Mouse (Mus musculus): ENCODE measurements around the gene Nt5dc2. TPM values are rescaled to one million over a fixed set of nuclear protein-coding genes. Genes with fewer than 3 reads are reported as not detected.

Nt5dc2 gene
- total RNA-seq, 4 experiments from 2014 or later, result 0.32 to 1.1 (median 0.74) TPM

DNA sequence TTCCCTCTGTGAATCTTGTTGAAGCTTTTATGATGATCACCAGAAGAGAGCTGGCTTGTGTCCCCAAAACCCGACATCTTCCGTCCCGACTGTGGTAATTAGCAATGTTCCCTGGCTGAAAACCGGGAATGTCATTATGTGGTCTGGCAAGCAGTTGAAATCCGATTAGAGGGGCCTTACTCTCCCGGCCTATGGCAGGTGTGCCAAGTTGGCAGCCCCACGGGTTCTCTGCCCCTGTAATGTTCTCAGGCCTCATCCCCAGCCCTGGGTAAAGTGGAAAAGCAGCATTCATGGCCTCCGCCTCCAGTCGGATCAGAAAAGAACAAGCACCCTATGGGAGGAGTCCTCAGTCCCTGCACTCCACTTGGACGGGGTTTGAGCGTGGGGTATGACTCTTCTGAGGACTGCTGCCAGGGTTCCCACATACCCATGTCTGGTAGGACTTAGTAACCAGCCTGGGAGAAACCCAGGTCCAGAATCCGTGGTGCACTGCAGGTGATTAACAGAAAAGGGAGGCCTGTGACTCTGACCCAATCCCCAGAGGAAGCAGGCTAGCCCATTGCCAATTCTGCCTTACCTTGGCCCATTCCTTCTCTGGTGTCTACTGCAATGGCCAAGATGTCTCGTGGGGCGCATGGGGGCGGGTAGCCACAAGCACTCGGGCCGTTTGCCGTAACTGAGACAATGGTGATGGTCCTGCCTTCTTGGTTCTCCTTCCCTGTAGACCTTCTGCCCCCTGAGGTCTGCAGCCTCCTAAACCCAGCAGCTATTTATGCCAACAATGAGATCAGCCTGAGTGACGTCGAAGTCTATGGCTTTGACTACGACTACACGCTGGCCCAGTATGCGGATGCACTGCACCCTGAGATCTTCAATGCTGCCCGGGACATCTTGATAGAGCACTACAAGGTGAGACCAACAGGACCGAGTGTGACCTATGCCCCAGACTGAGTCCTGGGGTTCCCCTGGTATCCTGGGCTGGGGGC is 3.5 kb downstream of the Nt5dc2 start:
- DNase-seq (ENCODE audit: low spot score in 2 of 2), result no peak

DNA sequence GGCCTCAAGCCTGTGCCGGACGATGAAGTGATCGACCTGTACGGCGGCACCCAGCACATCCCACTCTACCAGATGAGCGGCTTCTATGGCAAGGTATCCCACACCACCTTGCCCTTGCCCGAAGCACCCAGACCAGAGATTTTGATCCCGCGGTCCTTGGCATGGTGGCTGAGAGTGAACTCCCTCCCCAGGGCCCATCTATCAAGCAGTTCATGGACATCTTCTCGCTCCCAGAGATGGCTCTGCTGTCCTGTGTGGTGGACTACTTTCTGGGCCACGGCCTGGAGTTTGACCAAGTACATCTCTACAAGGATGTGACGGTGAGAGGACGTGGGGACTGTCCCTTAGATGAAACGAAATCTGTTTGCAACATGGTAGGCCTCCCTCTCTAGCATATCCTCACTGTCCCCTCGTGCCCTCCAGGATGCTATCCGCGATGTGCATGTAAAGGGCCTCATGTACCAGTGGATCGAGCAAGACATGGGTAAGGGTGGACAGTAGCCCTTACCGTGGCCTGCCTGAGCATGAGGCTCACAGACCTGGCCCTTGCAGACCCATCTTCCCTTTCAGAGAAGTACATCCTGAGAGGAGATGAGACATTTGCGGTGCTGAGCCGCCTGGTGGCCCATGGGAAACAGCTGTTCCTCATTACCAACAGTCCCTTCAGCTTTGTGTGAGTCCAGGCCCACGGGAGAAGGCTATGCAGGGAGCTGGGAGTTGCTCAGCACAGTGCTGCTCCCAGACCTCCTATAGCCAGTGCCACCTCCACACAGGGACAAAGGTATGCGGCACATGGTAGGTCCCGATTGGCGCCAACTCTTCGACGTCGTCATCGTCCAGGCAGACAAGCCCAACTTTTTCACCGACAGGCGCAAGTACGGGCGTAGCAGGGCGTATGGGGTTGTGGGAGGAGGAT is 4.9 kb downstream of the Nt5dc2 start:
- no peak for DNase-seq (ENCODE audit: low spot score in 2 of 2)

DNA sequence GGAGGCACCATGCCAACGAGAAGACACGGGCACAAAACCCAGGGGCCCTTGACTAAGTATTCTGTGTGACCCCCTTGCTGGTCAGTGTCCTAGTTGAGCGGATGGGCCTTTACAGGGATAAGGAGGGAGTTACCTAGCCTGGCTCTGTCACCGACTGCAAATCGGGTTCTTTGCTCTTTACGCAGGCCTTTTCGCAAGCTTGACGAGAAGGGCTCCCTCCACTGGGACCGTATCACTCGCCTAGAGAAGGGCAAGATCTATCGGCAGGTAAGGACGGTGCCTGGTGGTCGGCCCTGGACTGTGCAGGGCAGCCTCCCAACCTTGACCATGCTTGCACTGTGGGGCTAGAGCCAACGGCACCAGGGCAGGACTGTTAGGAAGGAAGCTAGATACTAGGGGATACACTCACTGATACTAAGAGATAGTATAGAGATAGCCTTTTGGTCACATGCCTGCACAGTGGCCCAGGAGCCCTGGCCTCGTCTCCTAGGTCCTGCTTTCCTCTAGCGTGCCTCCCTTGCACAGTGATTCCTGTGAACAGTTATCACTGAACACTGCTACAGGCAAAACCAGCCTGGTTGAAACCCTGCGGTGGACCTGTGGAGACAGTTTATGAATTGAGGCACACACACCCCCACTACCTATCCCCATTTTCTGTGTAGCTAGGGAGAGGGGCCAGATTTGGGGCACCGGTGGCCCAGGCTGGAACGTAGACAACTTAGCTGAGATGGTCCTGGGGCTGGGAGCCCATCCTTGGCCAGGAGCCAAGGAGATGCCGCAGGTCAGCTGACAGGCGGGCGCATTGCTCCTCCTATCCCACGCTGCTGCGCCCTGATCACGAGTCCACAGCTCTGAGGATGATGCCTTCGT is 5.8 kb downstream of the Nt5dc2 start:
- DNase-seq (ENCODE audit: low spot score in 2 of 2), result no peak

DNA sequence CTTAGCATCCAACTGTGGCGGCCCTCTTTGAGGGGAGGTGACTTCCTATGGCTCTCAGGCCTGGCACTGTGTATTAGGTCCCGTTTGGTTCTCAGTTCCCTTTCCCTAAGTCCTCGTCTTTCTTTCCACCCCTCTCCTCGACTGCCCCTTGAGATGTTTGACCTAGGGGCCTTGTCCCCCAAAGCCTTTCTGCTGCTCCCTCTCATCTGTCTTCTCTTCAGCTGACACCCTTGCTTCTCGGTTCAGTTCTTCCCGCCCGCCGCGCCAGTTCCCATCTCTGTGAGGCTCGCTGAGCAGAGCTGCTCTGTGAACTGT is 6.4 kb downstream of the Nt5dc2 start:
- DNase-seq (ENCODE audit: low spot score in 2 of 2), result no peak

DNA sequence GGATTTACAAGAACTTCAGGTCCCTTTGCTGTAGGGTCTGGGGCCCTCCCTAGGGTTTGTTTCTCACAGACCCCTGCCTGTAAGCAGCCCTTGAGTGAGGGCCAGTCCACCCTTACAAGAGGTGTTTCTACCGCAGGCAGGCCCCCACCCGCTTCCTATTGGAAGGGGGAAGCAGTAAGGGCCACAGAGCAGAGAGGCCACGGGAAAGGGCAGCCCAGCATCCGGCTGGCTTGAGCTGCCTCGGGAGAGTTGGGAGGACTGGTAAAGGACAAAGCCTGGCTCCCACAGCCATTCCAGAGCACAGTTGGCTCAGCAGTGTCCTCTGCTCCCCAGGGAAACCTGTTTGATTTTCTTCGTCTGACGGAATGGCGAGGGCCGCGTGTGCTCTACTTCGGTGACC is 6.9 kb downstream of the Nt5dc2 start:
- DNase-seq (ENCODE audit: low spot score in 2 of 2), result no peak

DNA sequence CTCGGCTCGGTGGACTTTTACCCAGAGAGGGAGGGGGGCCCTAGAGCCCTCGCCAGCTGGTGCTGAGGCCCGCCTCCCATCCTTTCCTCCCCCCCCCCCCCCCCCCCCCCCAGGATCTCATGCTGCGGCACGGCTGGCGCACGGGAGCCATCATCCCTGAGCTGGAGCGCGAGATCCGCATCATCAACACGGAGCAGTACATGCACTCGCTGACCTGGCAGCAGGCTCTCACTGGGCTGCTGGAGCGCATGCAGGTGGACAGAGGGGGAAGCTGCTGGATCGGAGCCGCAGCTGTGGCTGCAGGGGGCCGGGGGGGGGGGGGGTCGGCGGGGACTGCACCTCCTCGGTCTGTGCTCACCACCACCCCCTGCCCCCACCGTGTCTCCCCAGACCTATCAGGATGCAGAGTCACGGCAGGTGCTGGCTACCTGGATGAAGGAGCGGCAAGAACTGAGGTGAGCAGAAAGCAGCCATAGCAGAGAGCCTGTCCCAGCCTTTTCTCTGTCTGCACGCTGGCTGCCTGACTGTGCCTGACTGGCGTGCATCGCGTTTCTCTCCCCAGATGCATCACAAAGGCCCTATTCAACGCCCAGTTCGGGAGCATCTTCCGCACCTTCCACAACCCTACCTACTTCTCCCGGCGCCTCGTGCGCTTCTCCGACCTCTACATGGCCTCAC is 7.5 kb downstream of the Nt5dc2 start:
- DNase-seq (ENCODE audit: low spot score in 2 of 2), result no peak

DNA sequence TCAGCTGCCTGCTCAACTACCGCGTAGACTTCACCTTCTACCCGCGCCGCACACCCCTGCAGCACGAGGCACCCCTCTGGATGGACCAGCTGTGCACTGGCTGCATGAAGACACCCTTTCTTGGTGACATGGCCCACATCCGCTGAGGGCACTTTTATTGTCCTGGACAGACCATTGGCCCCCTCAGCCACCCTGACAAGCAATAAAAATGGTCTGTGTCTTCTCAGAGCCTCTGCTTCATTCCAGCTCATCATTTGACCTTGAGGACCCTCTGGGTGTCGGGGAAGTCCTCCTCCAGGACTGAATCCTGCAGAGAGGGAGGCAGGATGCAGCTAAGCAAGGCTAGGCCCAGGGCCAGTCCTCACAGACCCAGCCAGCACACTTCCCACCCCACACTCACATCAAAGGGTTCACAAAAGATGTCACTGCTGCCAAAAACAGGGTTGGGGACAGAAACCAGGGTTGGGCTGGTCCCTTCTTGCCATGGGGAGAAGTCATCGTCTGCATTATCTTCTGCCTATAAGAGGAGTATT is 8.1 kb downstream of the Nt5dc2 start:
- no peak for DNase-seq (ENCODE audit: low spot score in 2 of 2)

DNA sequence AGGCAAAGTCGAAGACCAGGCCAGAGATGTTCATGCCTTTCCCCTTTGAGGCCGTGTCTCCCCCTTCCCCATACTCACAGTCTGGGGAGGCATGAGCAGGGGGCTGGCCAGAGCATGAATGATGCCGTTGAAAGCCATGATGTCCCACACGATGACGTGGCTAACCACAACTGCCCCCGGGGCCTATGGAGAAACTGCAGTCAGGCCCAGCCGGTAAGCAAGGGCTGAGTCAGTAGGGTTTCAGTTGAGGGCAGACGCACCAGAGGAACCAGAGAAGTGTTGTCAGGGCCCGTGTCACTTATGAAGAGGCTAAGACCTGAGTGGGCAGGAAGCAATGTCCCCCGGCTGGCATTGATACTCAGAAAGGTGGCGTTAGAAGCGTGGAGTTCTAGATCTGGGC is 8.8 kb downstream of the Nt5dc2 start:
- DNase-seq (ENCODE audit: low spot score in 2 of 2), result no peak

DNA sequence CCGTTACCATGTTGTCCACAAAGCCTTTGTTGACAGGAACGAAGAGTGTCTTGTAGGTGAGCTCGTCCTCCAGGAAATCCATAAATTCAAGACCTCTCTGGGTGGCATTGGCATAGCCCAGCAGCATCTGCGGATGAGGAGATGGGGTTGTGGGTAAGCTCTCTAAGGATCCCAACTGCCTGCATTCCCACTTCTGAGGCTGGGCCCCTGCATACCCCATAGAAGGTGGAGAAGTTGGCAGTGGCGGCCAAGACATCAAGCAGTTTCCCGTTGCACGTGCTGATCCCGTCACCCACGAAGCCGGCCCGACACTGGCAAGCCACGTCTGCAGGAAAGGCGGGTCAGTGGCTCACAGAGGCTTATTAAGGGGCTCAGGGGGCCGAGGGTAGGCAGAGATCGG is 9.3 kb downstream of the Nt5dc2 start:
- no peak for DNase-seq (ENCODE audit: low spot score in 2 of 2)

DNA sequence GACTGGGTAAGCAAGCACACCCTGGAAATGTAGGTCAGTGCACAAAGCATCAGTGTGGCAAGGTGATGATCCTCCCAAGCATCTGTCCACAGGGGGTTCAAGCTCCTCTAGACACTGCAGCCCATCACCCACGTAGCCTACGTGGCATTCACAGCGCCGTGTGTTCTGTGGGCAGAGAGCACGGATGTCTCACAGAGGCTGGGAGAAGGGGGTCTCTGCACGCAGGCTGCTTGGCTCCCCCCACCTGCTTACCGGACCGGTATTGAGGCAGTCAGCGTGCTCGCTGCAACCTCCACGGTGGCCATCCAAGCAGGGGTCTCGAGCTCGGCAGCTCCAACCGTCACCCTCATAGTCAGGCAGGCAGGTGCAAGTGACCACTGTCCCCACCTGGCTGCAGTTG is 10.2 kb downstream of the Nt5dc2 start:
- no peak for DNase-seq (ENCODE audit: low spot score in 2 of 2)

DNA sequence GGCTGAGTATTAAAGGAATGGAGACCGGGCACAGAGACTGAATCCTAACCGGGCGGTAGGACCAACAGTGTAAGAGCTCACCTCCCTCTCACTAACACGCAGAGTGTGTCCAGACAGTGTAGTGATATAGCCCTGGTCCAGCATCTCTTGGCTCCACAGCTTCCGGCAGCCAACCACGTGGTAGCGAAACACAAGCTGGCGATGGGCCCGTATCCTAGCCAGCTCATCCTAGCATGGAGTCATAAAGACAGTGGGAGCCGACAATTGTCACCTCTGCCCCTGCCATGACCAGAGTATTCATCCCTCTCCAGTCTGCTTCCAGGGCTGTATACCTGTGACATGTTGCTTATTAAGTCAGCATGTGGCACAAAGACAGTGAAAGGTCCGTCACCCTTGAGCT is 14.8 kb downstream of the Nt5dc2 start:
- DNase-seq (ENCODE audit: low spot score in 2 of 2), result no peak

DNA sequence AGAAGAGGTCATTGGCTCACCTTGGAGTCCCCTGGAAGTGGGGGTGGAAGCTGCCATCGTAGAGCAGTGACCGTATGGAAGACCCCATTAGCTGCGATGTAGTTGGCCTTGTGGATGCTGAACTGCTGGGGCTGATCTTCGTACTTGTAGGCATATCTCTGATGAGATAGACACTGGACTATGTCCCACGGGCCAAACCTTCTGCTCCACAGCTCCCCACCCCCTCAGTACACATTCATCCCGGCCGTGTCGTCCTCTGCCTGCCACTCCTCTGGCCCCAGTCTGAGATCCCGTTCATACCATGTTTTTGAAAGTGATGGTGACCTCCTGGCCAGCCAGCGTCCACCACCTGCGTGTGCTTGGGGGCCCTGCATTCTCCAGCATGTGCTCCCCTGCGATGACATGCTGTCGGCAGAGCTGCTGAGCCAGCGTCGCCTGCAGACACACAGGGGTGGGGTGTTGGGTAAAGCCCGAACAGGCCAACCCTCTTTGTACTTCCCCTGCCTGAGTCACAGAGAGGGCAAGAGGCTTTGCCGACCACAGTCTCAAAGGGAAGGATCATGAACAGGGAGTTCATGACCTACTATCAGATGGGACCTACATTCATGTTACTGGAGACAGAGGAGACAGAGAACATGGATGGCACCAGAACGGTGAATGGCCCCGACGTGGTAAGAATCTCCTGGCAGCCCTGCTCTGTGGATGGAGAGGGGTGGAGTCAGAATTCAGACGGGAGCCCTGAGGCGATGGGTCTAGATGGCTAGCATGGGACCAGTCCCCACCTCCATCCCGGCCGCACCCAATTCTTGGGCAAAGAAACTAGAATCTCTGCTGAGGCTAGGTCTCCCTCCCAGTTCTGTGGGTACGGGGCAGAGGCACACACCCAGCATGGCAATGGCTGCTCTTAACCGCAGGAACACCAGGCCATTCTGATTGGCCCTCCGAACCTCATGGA is 29.6 kb downstream of the Nt5dc2 start:
- DNase-seq (ENCODE audit: low spot score in 2 of 2), result no peak

DNA sequence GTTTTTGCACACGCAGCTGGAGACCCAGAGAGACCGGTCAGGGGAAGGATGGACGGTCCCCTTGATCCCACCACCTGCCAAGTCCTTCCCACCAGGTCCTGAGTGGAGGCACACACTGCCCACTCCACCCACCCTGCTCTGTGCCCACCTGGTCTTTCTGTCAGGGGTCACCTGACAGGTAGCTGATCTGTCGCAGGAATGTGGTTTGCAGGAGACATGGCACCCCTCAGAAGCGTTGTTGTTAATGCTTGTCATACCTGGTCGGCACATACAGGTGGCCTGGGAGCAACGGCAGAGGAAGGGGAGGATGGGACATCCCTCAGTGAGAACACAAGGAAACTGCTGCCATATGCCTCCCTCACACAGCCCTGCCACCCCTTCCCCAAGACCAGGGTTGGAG is 30.3 kb downstream of the Nt5dc2 start:
- no peak for DNase-seq (ENCODE audit: low spot score in 2 of 2)

DNA sequence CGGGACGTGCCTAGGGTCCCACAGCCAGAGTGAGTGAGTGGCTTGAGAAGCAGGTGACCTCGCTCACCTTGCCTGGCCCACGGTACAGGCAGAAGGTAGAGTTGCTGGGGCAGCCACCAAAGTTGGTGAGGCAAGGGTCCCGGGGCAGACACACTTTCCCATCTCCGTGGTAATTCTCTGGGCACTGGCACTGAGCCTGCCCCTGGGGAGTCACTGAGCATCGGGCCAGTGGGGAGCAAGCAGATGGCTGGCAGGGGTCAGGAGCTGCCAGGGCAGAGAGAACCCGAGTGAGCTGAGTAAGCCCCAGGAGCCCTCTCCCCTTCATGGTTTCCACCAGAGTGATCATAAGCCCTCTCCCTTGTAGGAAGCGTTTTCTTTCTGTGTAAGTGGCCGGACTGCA is 30.8 kb downstream of the Nt5dc2 start:
- DNase-seq (ENCODE audit: low spot score in 2 of 2), result no peak

DNA sequence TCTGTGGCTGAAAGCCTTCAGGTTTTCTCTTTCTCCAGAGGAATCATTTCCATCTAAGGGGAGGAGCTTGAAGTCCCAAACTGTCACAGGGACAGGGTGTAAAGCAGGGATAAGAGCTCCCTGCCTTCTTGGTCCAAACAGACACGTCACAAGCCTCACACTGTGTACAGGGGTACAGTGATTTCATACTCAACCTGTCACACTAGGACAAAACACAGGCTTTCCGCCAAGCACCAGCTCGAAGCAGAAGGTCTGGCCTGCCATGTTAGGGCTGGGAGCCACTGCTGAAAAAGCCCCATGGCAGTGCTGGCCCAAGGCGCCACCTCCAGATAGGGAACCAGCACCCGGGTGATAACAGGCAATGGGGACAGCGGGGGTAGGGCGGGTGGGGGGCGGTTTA is 33.2 kb downstream of the Nt5dc2 start:
- no peak for DNase-seq (ENCODE audit: low spot score in 2 of 2)

DNA sequence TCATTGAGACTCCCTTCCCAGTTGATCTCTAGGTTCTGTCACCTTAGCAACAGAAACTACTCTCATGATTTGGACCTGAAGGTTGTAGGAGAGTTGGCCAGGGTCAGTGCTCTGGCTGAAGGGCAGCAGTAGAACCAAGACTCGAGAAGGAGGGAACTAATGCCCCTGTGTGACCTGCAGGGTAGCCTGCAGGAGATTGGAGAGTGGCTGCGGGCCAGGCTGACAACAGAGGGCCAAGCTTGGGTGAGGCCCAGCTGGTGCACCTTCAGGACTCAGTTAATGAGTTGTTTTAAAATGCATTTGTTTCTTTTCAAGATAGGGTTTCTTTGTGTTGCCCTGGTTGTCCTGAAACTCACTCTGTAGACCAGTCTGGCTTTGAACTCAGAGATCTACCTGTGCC is 34.2 kb downstream of the Nt5dc2 start:
- DNase-seq (ENCODE audit: low spot score in 2 of 2), result no peak

DNA sequence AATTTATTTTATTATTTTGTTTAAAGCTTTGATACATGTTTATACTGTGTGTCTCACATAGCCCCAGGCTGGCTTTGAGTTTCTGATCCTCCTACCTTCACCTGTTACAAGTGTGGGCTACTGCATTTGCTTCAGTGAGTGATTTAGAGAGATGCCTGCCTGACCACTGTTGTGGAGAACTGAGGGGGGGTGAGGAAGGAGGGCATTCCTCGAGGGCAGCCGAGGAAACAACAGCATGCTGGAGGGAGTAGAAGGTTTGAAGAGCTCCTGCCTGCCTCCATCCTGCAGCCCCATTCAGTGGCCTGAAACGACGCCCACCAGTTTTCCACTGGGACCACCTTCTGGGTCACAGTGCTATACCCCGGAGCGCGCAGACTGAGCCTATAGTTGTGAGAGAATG is 34.6 kb downstream of the Nt5dc2 start:
- DNase-seq (ENCODE audit: low spot score in 2 of 2), result no peak

DNA sequence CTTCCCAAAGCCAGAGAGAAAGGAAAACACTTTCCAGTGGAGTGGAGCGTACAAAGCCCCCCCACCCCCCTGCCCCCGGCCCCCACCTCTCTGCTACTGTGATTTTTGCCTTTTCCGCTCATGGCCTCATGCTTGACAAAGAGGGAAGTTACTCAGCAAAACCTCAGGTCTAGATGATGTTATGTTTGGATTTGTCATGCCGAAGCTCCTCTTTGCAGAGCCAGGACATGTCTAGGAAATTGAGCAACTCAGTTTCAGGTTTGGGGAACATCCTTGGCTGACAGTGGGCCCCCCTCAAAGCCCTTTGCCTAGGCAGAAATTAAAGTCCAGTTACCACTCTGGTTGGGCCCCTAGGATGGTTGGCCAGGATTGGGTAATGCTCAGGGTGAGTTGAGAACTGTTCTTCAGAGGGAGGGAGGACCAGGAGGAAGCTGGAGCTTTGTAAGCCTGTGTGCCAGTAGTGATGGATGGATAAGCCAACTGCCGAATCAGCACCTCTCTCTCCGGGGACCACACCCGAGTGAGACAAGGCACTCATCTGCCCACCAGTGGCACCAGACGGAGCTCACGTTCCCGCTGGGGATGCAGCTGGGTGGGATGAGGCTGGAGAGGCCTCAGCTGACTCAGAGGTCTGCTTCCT is 35.3 kb downstream of the Nt5dc2 start:
- DNase-seq (ENCODE audit: low spot score in 2 of 2), result no peak

DNA sequence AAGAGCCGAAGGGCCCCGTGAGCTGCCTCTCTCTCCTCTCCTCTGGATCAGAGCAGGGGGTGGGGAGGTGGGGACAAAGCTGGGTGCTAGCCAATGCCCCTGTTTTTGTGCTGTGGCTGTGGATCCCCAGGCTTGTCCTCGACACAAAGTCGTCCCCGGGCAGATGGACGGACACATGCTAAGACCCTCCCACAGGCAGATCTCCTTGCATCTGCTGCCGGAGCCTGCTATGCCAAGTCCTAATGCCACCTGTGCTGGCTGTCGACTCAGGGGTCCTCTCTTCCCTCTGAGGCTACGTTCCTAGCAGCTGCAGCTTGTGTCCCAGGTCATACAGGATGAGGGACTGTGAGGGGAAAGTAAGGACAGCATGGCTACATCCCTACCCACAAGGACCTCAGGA is 36.0 kb downstream of the Nt5dc2 start:
- DNase-seq (ENCODE audit: low spot score in 2 of 2), result no peak
